ENCODE assay signal across 21 mouse cellular contexts in genomic region chr3:82236377-82237057, GRCm38 (mm10).
DNase-seq lines count a peak whose midpoint lies in the region; ATAC-seq and TF ChIP-seq lines count a peak whose summit lies in the region.
"Had no signal": no experiment of that assay in that cellular context is flagged by ENCODE, and none has a peak within 500 bp of the region (broad histone marks: within the 10 kb centered on the region; RNA-seq: fewer than 3 reads in every experiment).

No protein-coding gene starts in this region.

- no peak for ATAC-seq in forebrain, postnatal 0 days
- no peak for ATAC-seq in forebrain, embryonic 16.5 days
- ATAC-seq in midbrain, embryonic 14.5 days (ENCODE audit: low FRiP score, low TSS enrichment): no peak
- no peak for ATAC-seq in midbrain, embryonic 11.5 days (ENCODE audit: low FRiP score)
- peak; percentile 78; the same call in 1 of the 2 replicates for ATAC-seq in hindbrain, postnatal 0 days
- peak; percentile 38; the same call in 1 of the 2 replicates for ATAC-seq in neural tube, embryonic 15.5 days (ENCODE audit: low FRiP score)
- ATAC-seq: liver, embryonic 12.5 days had no signal

- H3K27me3 ChIP-seq in forebrain, postnatal 0 days (ENCODE audit: insufficient read depth, low read length): no peaks in the 10 kb centered on the region
- H3K27me3 ChIP-seq in forebrain, embryonic 16.5 days (replicated peaks; ENCODE audit: control insufficient read depth, insufficient read depth, low read length): no peaks in the 10 kb centered on the region
- H3K27me3 ChIP-seq in midbrain, embryonic 14.5 days (ENCODE audit: control insufficient read depth, insufficient read depth, low read length): no peaks in the 10 kb centered on the region
- no peaks in the 10 kb centered on the region for H3K27me3 ChIP-seq in midbrain, embryonic 11.5 days (ENCODE audit: control insufficient read depth, insufficient read depth, low read length)
- H3K27me3 ChIP-seq in hindbrain, postnatal 0 days (ENCODE audit: insufficient read depth, low read length): no peaks in the 10 kb centered on the region
- H3K27me3 ChIP-seq in neural tube, embryonic 15.5 days (replicated peaks): no peaks in the 10 kb centered on the region
- H3K27me3 ChIP-seq: limb, embryonic 12.5 days; liver, embryonic 12.5 days had no signal

- H3K4me2 ChIP-seq in forebrain, postnatal 0 days (ENCODE audit: low read depth): no peak overlapping the region
- H3K4me2 ChIP-seq in forebrain, embryonic 16.5 days (ENCODE audit: low read length): no peak overlapping the region
- H3K4me2 ChIP-seq in midbrain, embryonic 14.5 days (ENCODE audit: low read length): no peak overlapping the region
- H3K4me2 ChIP-seq in midbrain, embryonic 11.5 days: no peak overlapping the region
- H3K4me2 ChIP-seq in hindbrain, postnatal 0 days (ENCODE audit: low read depth, low read length): no peak overlapping the region
- no peak overlapping the region for H3K4me2 ChIP-seq in neural tube, embryonic 15.5 days
- H3K4me2 ChIP-seq: heart, embryonic 11.5 days; limb, embryonic 12.5 days; liver, embryonic 12.5 days had no signal

- WGBS in forebrain, postnatal 0 days: 41% methylated on average over 2 of the region's 2 CpGs
- WGBS in forebrain, embryonic 16.5 days: 52% methylated on average over 2 of the region's 2 CpGs
- 39% methylated on average over 2 of the region's 2 CpGs for WGBS in midbrain, embryonic 14.5 days
- 69% methylated on average over 2 of the region's 2 CpGs for WGBS in midbrain, embryonic 11.5 days
- 15% methylated on average over 2 of the region's 2 CpGs for WGBS in hindbrain, postnatal 0 days
- 39% methylated on average over 2 of the region's 2 CpGs for WGBS in neural tube, embryonic 15.5 days

- H3K9me3 ChIP-seq in forebrain, postnatal 0 days (ENCODE audit: low read length): no peaks in the 10 kb centered on the region
- no peaks in the 10 kb centered on the region for H3K9me3 ChIP-seq in forebrain, embryonic 16.5 days (ENCODE audit: control insufficient read depth, low read length)
- H3K9me3 ChIP-seq in midbrain, embryonic 14.5 days (ENCODE audit: control insufficient read depth, low read length): no peaks in the 10 kb centered on the region
- H3K9me3 ChIP-seq in midbrain, embryonic 11.5 days (ENCODE audit: control insufficient read depth, low read length): no peaks in the 10 kb centered on the region
- no peaks in the 10 kb centered on the region for H3K9me3 ChIP-seq in hindbrain, postnatal 0 days (ENCODE audit: low read length)
- no peaks in the 10 kb centered on the region for H3K9me3 ChIP-seq in neural tube, embryonic 15.5 days (replicated peaks)
- H3K9me3 ChIP-seq: limb, embryonic 12.5 days; liver, embryonic 12.5 days had no signal

- H3K27ac ChIP-seq in forebrain, postnatal 0 days (ENCODE audit: low read depth, low read length): no peak overlapping the region
- no peak overlapping the region for H3K27ac ChIP-seq in forebrain, embryonic 16.5 days (ENCODE audit: low read length)
- peak overlapping the region; percentile 5 for H3K27ac ChIP-seq in midbrain, embryonic 14.5 days (replicated peaks; ENCODE audit: low read depth, low read length)
- no peak overlapping the region for H3K27ac ChIP-seq in midbrain, embryonic 11.5 days (ENCODE audit: low read depth, low read length)
- peak overlapping the region; percentile 56 for H3K27ac ChIP-seq in hindbrain, postnatal 0 days
- no peak overlapping the region for H3K27ac ChIP-seq in neural tube, embryonic 15.5 days (replicated peaks)
- H3K27ac ChIP-seq: gastrocnemius, adult 2 months; limb, embryonic 12.5 days; liver, embryonic 12.5 days had no signal

- DNase-seq in forebrain, postnatal 0 days: peak; percentile 45
- peak; percentile 80 for DNase-seq in midbrain, embryonic 14.5 days
- DNase-seq in midbrain, embryonic 11.5 days (ENCODE audit: low spot score, missing footprints): no peak
- peak; percentile 88 for DNase-seq in hindbrain, postnatal 0 days (ENCODE audit: low spot score)
- no peak for DNase-seq in heart, postnatal 36 days
- no peak for DNase-seq in left cerebral cortex, adult 8-10 months (ENCODE audit: low spot score in 2 of 2)
- DNase-seq: adrenal gland, adult 2 months; gastrocnemius, adult 2 months; heart, postnatal 10 days; kidney, adult 9 months; kidney, postnatal 25 days; lung, adult 2 months; lung, postnatal 36 days; right cerebral cortex, postnatal 25 days; thymus, adult 2 months had no signal

- H3K4me1 ChIP-seq in forebrain, postnatal 0 days (ENCODE audit: insufficient read depth): peaks cover 5% of the 10 kb centered on the region; the same call in 1 of the 2 replicates
- no peaks in the 10 kb centered on the region for H3K4me1 ChIP-seq in forebrain, embryonic 16.5 days (replicated peaks; ENCODE audit: control insufficient read depth, insufficient read depth, low read length)
- H3K4me1 ChIP-seq in midbrain, embryonic 14.5 days (ENCODE audit: control insufficient read depth, insufficient read depth, low read length): peaks cover 10% of the 10 kb centered on the region; the same call in 1 of the 2 replicates
- H3K4me1 ChIP-seq in midbrain, embryonic 11.5 days (ENCODE audit: control insufficient read depth, insufficient read depth, low read length): no peaks in the 10 kb centered on the region
- H3K4me1 ChIP-seq in hindbrain, postnatal 0 days (ENCODE audit: insufficient read depth, low read length): no peaks in the 10 kb centered on the region
- no peaks in the 10 kb centered on the region for H3K4me1 ChIP-seq in neural tube, embryonic 15.5 days
- H3K4me1 ChIP-seq: limb, embryonic 12.5 days; liver, embryonic 12.5 days had no signal

- no peaks in the 10 kb centered on the region for H3K36me3 ChIP-seq in forebrain, postnatal 0 days (ENCODE audit: insufficient read depth)
- no peaks in the 10 kb centered on the region for H3K36me3 ChIP-seq in forebrain, embryonic 16.5 days (ENCODE audit: control insufficient read depth, insufficient read depth)
- H3K36me3 ChIP-seq in midbrain, embryonic 14.5 days (ENCODE audit: control insufficient read depth, insufficient read depth, low read length): no peaks in the 10 kb centered on the region
- no peaks in the 10 kb centered on the region for H3K36me3 ChIP-seq in midbrain, embryonic 11.5 days (ENCODE audit: control insufficient read depth, insufficient read depth, low read length)
- H3K36me3 ChIP-seq in hindbrain, postnatal 0 days (ENCODE audit: insufficient read depth, low read length): no peaks in the 10 kb centered on the region
- H3K36me3 ChIP-seq in neural tube, embryonic 15.5 days: no peaks in the 10 kb centered on the region
- H3K36me3 ChIP-seq: limb, embryonic 12.5 days; liver, embryonic 12.5 days had no signal

- H3K9ac ChIP-seq in forebrain, postnatal 0 days: no peak overlapping the region
- no peak overlapping the region for H3K9ac ChIP-seq in forebrain, embryonic 16.5 days (replicated peaks; ENCODE audit: low read depth, low read length)
- no peak overlapping the region for H3K9ac ChIP-seq in midbrain, embryonic 14.5 days (replicated peaks; ENCODE audit: low read length)
- H3K9ac ChIP-seq in midbrain, embryonic 11.5 days (ENCODE audit: low read length): no peak overlapping the region
- no peak overlapping the region for H3K9ac ChIP-seq in hindbrain, postnatal 0 days (replicated peaks; ENCODE audit: low read length)
- no peak overlapping the region for H3K9ac ChIP-seq in neural tube, embryonic 15.5 days (replicated peaks)
- H3K9ac ChIP-seq: limb, embryonic 12.5 days; liver, embryonic 12.5 days had no signal

- no peak overlapping the region for H3K4me3 ChIP-seq in forebrain, postnatal 0 days (ENCODE audit: low read depth, low read length)
- no peak overlapping the region for H3K4me3 ChIP-seq in forebrain, embryonic 16.5 days (replicated peaks; ENCODE audit: low read length)
- H3K4me3 ChIP-seq in midbrain, embryonic 14.5 days (replicated peaks; ENCODE audit: low read depth, low read length): no peak overlapping the region
- H3K4me3 ChIP-seq in midbrain, embryonic 11.5 days (ENCODE audit: low read depth, low read length): no peak overlapping the region
- H3K4me3 ChIP-seq in hindbrain, postnatal 0 days (ENCODE audit: low read length): no peak overlapping the region
- no peak overlapping the region for H3K4me3 ChIP-seq in neural tube, embryonic 15.5 days (replicated peaks)
- H3K4me3 ChIP-seq: erythroblast, embryonic 14.5 days; gastrocnemius, adult 2 months; limb, embryonic 12.5 days; liver, embryonic 12.5 days had no signal

- intact Hi-C loops in heart, postnatal 36 days (cut with DNase I): no loop called here

- no peak for TF ChIP-seq CTCF in forebrain, postnatal 0 days (IDR thresholded peaks at IDR 0.05; ENCODE audit: low read depth)
- no peak for TF ChIP-seq CTCF in hindbrain, postnatal 0 days (IDR thresholded peaks at IDR 0.05; ENCODE audit: low read depth)

Comparison
In these comparisons a context has a peak if more than half of its experiments do, and no peak if none do; other contexts are left out.
1. DNase-seq: peak in forebrain, postnatal 0 days (single experiment), midbrain, embryonic 14.5 days (single experiment) and hindbrain, postnatal 0 days (single experiment); none in midbrain, embryonic 11.5 days (single experiment), heart, postnatal 36 days (0 of 2) and left cerebral cortex, adult 8-10 months (0 of 2).
2. H3K27ac ChIP-seq: peak in midbrain, embryonic 14.5 days (single experiment) and hindbrain, postnatal 0 days (single experiment); none in forebrain, postnatal 0 days (single experiment), forebrain, embryonic 16.5 days (single experiment), midbrain, embryonic 11.5 days (single experiment) and neural tube, embryonic 15.5 days (single experiment).
3. ATAC-seq: peak in hindbrain, postnatal 0 days (single experiment) and neural tube, embryonic 15.5 days (single experiment); none in forebrain, postnatal 0 days (single experiment), forebrain, embryonic 16.5 days (single experiment), midbrain, embryonic 14.5 days (single experiment) and midbrain, embryonic 11.5 days (single experiment).